Mouse (Mus musculus): ENCODE measurements around the gene Mink1.

DNA sequence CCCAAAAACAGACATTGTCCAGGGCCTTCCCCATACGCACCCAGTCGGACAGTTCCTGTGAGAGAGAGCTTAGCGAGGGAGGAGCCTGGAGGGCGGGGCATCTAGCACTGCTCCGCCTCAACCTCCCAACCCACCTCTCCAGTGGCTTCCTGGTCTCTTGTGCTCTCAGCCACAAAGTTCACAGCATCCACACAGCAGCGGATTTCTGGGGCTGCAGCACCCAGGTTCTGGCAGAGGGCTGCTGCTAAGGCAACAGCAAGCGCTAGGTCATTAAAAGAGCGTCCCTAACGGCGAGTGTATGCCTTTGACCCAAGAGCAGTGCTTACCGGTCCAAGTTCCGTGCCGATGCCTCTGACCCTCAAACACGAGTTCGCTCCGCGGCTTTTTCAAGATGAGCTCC is 52.4 kb downstream of the Mink1 start:
- TF ChIP-seq MAFK (IDR thresholded peaks at IDR 0.05; ENCODE audit: insufficient read depth, low read depth, low read length) (no peak), HCFC1 (IDR thresholded peaks at IDR 0.05; ENCODE audit: borderline replicate concordance, insufficient read depth, low read length) (no peak), ZC3H11A (IDR thresholded peaks at IDR 0.05; ENCODE audit: borderline replicate concordance, low read depth, low read length) (no peak)

Data from ES-E14 (cell line).